Mouse (Mus musculus) fat pad, adult 2 months (tissue): ENCODE results near the gene Hipk3.

ENCODE experiments used
- DNase-seq: peaks from one replicate; pipeline ENCODE4 v3.0.0-alpha.2; 2011; ENCODE audit warnings: low read depth, low spot score; ENCODE audit errors: extremely low read depth

Gene Hipk3

GRCm38 (mm10) chr2:104419411-104419810 lies 74.8 kb downstream of the Hipk3 start:
- DNase-seq, result no peak

GRCm38 (mm10) chr2:104413011-104413410 lies 81.2 kb downstream of the Hipk3 start:
- DNase-seq, result no peak

GRCm38 (mm10) chr2:104412496-104412895 lies 81.8 kb downstream of the Hipk3 start:
- no peak for DNase-seq

GRCm38 (mm10) chr2:104411806-104412205 lies 82.4 kb downstream of the Hipk3 start:
- DNase-seq, result no peak

GRCm38 (mm10) chr2:104410963-104411545 lies 83.2 kb downstream of the Hipk3 start, which contains the start of gene D430041D05Rik:
TSS of gene D430041D05Rik (minus strand) at chr2:104411013.
- DNase-seq, result no peak

- DNase-seq, result no peak
Measured at GRCm38 (mm10) chr2:104409851-104410821, 84.1 kb downstream of the Hipk3 start.

- no peak for DNase-seq
Measured at GRCm38 (mm10) chr2:104408351-104408750, 85.9 kb downstream of the Hipk3 start.

GRCm38 (mm10) chr2:104407913-104408312 lies 86.3 kb downstream of the Hipk3 start:
- DNase-seq, result no peak

GRCm38 (mm10) chr2:104404036-104404435 lies 90.2 kb downstream of the Hipk3 start:
- DNase-seq, result no peak

- DNase-seq, result no peak
Measured at GRCm38 (mm10) chr2:104398651-104399290, 95.5 kb downstream of the Hipk3 start.

- no peak for DNase-seq
Measured at GRCm38 (mm10) chr2:104395961-104396360, 98.3 kb downstream of the Hipk3 start.

- no peak for DNase-seq
Measured at GRCm38 (mm10) chr2:104394769-104395168, 99.5 kb downstream of the Hipk3 start.

GRCm38 (mm10) chr2:104392700-104393312 lies 101.4 kb downstream of the Hipk3 start:
- DNase-seq, result no peak

GRCm38 (mm10) chr2:104389231-104389630 lies 105.0 kb downstream of the Hipk3 start:
- DNase-seq, result no peak

- no peak for DNase-seq
Measured at GRCm38 (mm10) chr2:104385941-104386340, 108.3 kb downstream of the Hipk3 start.

- DNase-seq, result no peak
Measured at GRCm38 (mm10) chr2:104383589-104383988, 110.7 kb downstream of the Hipk3 start.

- DNase-seq, result no peak
Measured at GRCm38 (mm10) chr2:104382813-104383212, 111.4 kb downstream of the Hipk3 start.

- no peak for DNase-seq
Measured at GRCm38 (mm10) chr2:104379304-104379703, 114.9 kb downstream of the Hipk3 start.

GRCm38 (mm10) chr2:104378791-104379190 lies 115.5 kb downstream of the Hipk3 start:
- DNase-seq, result no peak

- no peak for DNase-seq
Measured at GRCm38 (mm10) chr2:104377990-104378389, 116.3 kb downstream of the Hipk3 start.
